Mouse (Mus musculus) limb, embryonic 15.5 days (tissue): ENCODE data around the gene Vmn2r3. TPM values are rescaled to one million over a fixed set of nuclear protein-coding genes. Genes with fewer than 3 reads are reported as not detected.
"Not testable (repeated sequence)": the region's sequence is repeated elsewhere in the genome, so short reads cannot be mapped to it uniquely, and the experiment has no call there.

Experiments used
- ATAC-seq: fragments of 200-750 bp; cut with Nextera tagmentation; 2 replicates; pipeline ENCODE4 v1.8.0; 2017; ENCODE audit warnings: low read depth, moderate TSS enrichment; ENCODE audit not compliant: insufficient number of reproducible peaks, low FRiP score, low TSS enrichment
- H3K27ac ChIP-seq: fragments of 300-500 bp; sonication (generic); 2 replicates; pipeline ENCODE4 v1.5.1; 2015; ENCODE audit warnings: moderate library complexity, mild to moderate bottlenecking, inconsistent platforms
- H3K27me3 ChIP-seq: fragments of 300-500 bp; sonication (generic); 2 replicates; pipeline ENCODE4 v1.6.1; 2015; ENCODE audit warnings: inconsistent platforms
- H3K36me3 ChIP-seq: fragments of 300-500 bp; sonication (generic); 2 replicates; pipeline ENCODE4 v1.6.1; 2015; ENCODE audit warnings: inconsistent platforms
- H3K4me1 ChIP-seq: fragments of 300-500 bp; sonication (generic); 2 replicates; pipeline ENCODE4 v1.6.1; 2015; ENCODE audit warnings: inconsistent platforms
- H3K4me2 ChIP-seq: fragments of 300-500 bp; sonication (generic); 2 replicates; pipeline ENCODE4 v1.6.1; 2015; ENCODE audit warnings: mild to moderate bottlenecking, inconsistent platforms
- H3K4me3 ChIP-seq: fragments of 300-500 bp; sonication (generic); 2 replicates; pipeline ENCODE4 v1.5.1; 2015; ENCODE audit warnings: mild to moderate bottlenecking, inconsistent platforms
- H3K9ac ChIP-seq: fragments of 300-500 bp; sonication (generic); 2 replicates; pipeline ENCODE4 v1.6.1; 2015; ENCODE audit warnings: inconsistent platforms
- H3K9me3 ChIP-seq: fragments of 300-500 bp; sonication (generic); 2 replicates; pipeline ENCODE4 v1.6.1; 2016; ENCODE audit warnings: inconsistent platforms
- WGBS: fragments of 180-500 bp; shearing (Covaris S2); methylation state at CpG from one replicate; pipeline ENCODE4 v1.1.7; 2015; 5-methylcytosine and 5-hydroxymethylcytosine counted together
- polyA plus RNA-seq: library from polyadenylated mRNA; unstranded; fragments of >200 nt; fragmentation: Nextera tagmentation; extraction: Ambion mirVana; gene quantifications from 2 replicates; pipeline ENCODE4 v1.2.1, GENCODE M21; 2015

Vmn2r3 gene
- not detected in 2 replicates for polyA plus RNA-seq

- Histone ChIP-seq H3K4me3 (no peak within 1 kb of the TSS), H3K27ac (no peak within 1 kb of the TSS), H3K27me3 (no peaks in the 10 kb centered on the region), H3K9ac (no peak within 1 kb of the TSS), H3K9me3 (no peaks in the 10 kb centered on the region), H3K4me2 (no peak within 1 kb of the TSS), H3K4me1 (no peaks in the 10 kb centered on the region), H3K36me3 (no peaks in the 10 kb centered on the region)
- 53% methylated on average over 1 of the region's 1 CpGs for WGBS
- no peak for ATAC-seq
Measured at GRCm38 (mm10) chr3:64289609-64290008, at the start of gene Vmn2r3. Gene Vmn2r3, minus strand, starts transcription at chr3:64289709.

DNA sequence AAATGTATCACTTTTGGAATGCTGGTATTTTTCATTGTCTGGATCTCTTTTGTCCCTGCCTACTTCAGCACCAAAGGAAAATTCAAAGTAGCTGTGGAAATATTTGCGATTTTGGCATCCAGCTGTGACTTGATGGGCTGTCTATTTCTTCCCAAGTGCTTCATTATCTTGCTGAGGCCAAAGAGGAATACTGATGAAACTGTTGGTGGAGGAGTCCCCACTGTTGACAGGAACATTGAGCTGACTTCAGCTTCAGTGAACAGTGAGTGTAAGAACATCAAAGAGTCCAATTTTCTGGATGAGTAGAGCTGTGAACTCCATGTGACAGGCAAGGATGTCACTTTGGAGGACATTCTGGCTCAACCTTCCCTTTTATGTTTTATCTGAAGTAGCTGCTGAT, 43.0 kb upstream of the Vmn2r3 start:
- H3K4me2 ChIP-seq: no peak overlapping the region
- no peaks in the 10 kb centered on the region for H3K4me1 ChIP-seq
- no peak overlapping the region for H3K9ac ChIP-seq
- no peaks in the 10 kb centered on the region for H3K9me3 ChIP-seq
- H3K27me3 ChIP-seq: no peaks in the 10 kb centered on the region
- H3K4me3 ChIP-seq: no peak overlapping the region
- ATAC-seq: no peak
- H3K27ac ChIP-seq: no peak overlapping the region
- no peaks in the 10 kb centered on the region for H3K36me3 ChIP-seq
- WGBS: 82% methylated on average over 1 of the region's 1 CpGs

DNA sequence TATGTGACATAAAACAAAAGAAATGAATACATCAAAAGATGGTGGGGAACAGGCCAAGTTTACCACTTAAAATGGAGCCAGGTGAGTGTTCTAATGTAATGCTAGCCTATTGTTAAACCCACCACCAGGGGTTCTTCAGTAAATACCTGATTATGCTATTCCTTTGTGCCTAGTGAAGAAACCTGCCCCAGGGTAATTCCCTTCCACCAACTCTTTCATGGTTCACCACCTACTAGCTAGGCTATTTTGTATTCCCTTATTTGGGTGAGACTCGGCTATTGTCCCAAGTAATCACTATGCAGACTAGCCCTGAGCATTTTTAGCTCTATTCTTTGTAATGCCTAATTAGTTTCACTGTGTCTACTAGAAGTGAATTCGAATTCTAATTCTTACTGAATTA, 32.3 kb upstream of the Vmn2r3 start:
- WGBS: 74% methylated on average over 2 of the region's 2 CpGs
- no peak overlapping the region for H3K9ac ChIP-seq
- H3K4me3 ChIP-seq: no peak overlapping the region
- ATAC-seq: no peak
- no peaks in the 10 kb centered on the region for H3K4me1 ChIP-seq
- H3K27ac ChIP-seq: no peak overlapping the region
- H3K9me3 ChIP-seq: no peaks in the 10 kb centered on the region
- H3K36me3 ChIP-seq: no peaks in the 10 kb centered on the region
- H3K4me2 ChIP-seq: no peak overlapping the region
- no peaks in the 10 kb centered on the region for H3K27me3 ChIP-seq

DNA sequence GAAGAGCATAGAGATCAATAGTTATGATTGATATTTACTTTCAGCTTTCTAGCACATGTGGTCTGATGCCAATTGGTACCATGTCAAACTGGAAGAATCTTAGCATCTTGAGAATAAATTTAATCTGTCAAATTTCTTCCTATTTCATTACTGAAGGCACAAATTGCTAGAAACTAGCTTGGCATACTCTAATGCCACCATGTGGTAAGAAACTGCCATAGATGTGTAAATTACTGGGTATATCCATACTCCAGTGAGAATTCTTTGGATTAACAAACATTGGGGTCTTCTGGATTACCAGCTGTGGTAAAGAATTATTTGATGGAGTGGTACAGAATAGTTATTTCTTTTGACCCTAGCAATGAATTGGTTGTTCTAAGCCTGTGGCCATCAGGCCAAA, 17.3 kb upstream of the Vmn2r3 start:
- ATAC-seq: no peak
- no peaks in the 10 kb centered on the region for H3K4me1 ChIP-seq
- H3K36me3 ChIP-seq: no peaks in the 10 kb centered on the region
- no peak overlapping the region for H3K27ac ChIP-seq
- H3K27me3 ChIP-seq: no peaks in the 10 kb centered on the region
- no peaks in the 10 kb centered on the region for H3K9me3 ChIP-seq
- no peak overlapping the region for H3K4me2 ChIP-seq
- no peak overlapping the region for H3K9ac ChIP-seq
- H3K4me3 ChIP-seq: no peak overlapping the region

DNA sequence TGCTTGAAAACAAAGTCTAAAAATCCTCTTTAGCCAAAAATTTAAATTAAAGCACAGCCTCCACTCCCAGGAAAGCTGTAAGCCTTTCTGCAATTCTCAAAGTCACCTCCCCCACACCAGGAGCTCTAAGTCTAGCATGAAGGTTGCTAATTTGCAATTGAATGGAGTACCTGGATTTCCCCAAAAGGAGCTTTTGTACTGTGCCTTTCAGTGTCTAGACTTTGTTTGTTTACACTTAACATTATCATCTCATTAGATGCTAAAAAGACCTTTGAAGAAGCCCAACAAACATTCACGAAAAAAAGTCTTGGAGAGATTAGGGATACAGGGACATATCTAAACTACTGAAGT, 23.8 kb downstream of the Vmn2r3 start:
- no peak overlapping the region for H3K4me3 ChIP-seq
- no peaks in the 10 kb centered on the region for H3K36me3 ChIP-seq
- H3K27ac ChIP-seq: no peak overlapping the region
- ATAC-seq: no peak
- no peaks in the 10 kb centered on the region for H3K9me3 ChIP-seq
- no peak overlapping the region for H3K9ac ChIP-seq
- H3K4me1 ChIP-seq: no peaks in the 10 kb centered on the region
- 33% methylated on average over 1 of the region's 1 CpGs for whole genome bisulfite sequencing
- H3K27me3 ChIP-seq: no peaks in the 10 kb centered on the region
- no peak overlapping the region for H3K4me2 ChIP-seq

GRCm38 (mm10) chr3:64265056-64265761, 24.3 kb downstream of the Vmn2r3 start:
- not testable (repeated sequence) for H3K27ac ChIP-seq, H3K27me3 ChIP-seq, H3K4me1 ChIP-seq, H3K4me3 ChIP-seq, H3K36me3 ChIP-seq, H3K9me3 ChIP-seq, ATAC-seq, H3K9ac ChIP-seq, H3K4me2 ChIP-seq
- WGBS: 41% methylated on average over 7 of the region's 7 CpGs

DNA sequence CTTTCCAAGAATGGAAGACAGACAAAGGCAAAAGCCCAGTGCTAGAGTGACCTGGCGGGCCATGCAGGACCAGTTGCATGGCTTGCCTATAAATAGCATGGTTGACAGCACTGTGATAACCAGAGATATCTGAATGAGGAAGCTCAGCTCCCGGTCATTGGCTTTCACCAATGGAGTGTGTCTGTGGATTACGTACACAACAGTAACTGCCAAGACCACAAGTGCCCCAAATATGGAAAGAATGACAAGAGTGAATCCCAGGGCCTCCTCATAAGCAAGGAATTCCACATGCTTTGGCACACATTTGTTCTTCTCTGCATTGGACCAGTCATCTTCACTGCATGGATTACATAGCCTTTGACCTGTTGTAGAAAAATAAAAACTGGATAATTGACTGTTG, 29.9 kb downstream of the Vmn2r3 start:
- no peak overlapping the region for H3K9ac ChIP-seq
- ATAC-seq: no peak
- no peaks in the 10 kb centered on the region for H3K27me3 ChIP-seq
- H3K36me3 ChIP-seq: no peaks in the 10 kb centered on the region
- 89% methylated on average over 3 of the region's 3 CpGs for WGBS
- no peaks in the 10 kb centered on the region for H3K4me1 ChIP-seq
- H3K4me3 ChIP-seq: no peak overlapping the region
- no peak overlapping the region for H3K4me2 ChIP-seq
- no peaks in the 10 kb centered on the region for H3K9me3 ChIP-seq
- H3K27ac ChIP-seq: no peak overlapping the region

DNA sequence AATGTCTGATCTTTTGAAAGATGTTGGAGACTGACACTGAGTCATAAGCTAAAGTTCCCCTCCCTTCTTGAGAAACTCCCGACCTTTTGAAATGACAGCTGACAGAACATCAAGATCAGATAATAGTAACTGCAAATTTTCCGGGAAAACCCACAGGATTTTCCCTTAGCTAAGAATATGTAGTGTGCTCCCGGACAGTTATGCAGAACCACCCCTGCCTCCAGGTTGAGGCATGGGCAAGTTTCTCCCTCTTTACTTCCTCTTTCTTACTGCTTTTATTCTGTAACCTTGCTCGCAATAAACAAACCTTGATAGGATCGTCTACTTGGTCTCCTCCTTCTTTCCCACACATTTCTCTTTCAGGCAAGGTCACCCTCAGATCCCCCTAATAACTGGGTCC, 37.9 kb downstream of the Vmn2r3 start:
- ATAC-seq: no peak
- Histone ChIP-seq H3K4me3 (no peak overlapping the region), H3K27ac (no peak overlapping the region), H3K27me3 (no peaks in the 10 kb centered on the region), H3K9me3 (no peaks in the 10 kb centered on the region), H3K4me1 (no peaks in the 10 kb centered on the region), H3K9ac (no peak overlapping the region), H3K4me2 (no peak overlapping the region), H3K36me3 (no peaks in the 10 kb centered on the region)
- WGBS: 73% methylated on average over 5 of the region's 5 CpGs

GRCm38 (mm10) chr3:64250461-64250860, 39.0 kb downstream of the Vmn2r3 start:
- H3K4me1 ChIP-seq, H3K9me3 ChIP-seq, H3K4me3 ChIP-seq, ATAC-seq, H3K4me2 ChIP-seq, H3K36me3 ChIP-seq, H3K27ac ChIP-seq, H3K27me3 ChIP-seq, H3K9ac ChIP-seq: not testable (repeated sequence)
- 79% methylated on average over 6 of the region's 6 CpGs for WGBS

- not testable (repeated sequence) for H3K9me3 ChIP-seq, H3K36me3 ChIP-seq, H3K9ac ChIP-seq, H3K4me2 ChIP-seq, H3K27ac ChIP-seq, H3K4me1 ChIP-seq, H3K27me3 ChIP-seq, ATAC-seq, H3K4me3 ChIP-seq
- 80% methylated on average over 6 of the region's 6 CpGs for WGBS
Measured at GRCm38 (mm10) chr3:64235459-64235858, 54.0 kb downstream of the Vmn2r3 start.

DNA sequence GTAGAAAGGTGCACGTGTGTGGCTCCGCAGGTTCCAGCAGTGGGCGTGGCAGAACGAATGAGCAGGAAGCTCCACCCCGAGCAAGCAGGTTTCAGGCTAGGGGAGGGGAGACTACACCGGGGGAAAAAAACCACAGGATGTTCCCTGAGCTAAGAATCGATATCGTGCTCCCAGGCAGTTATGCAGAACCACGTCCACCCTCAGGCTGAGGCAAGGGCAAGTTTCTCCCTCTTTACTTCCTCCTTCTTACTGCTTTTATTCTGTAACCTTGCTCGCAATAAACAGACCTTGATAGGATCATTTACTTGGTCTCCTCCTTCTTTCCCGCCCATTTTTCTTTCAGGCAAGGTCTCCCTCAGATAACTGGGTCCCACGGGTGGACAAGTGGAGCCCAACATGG, 55.9 kb downstream of the Vmn2r3 start:
- not testable (repeated sequence) for H3K9ac ChIP-seq, ATAC-seq, H3K4me1 ChIP-seq, H3K9me3 ChIP-seq, H3K27me3 ChIP-seq, H3K4me3 ChIP-seq, H3K36me3 ChIP-seq, H3K4me2 ChIP-seq, H3K27ac ChIP-seq
- 83% methylated on average over 11 of the region's 12 CpGs for WGBS

GRCm38 (mm10) chr3:64227243-64227642, 62.3 kb downstream of the Vmn2r3 start:
- Histone ChIP-seq H3K4me3 (no peak overlapping the region), H3K9ac (no peak overlapping the region), H3K4me1 (no peaks in the 10 kb centered on the region), H3K36me3 (no peaks in the 10 kb centered on the region), H3K27ac (no peak overlapping the region), H3K4me2 (no peak overlapping the region), H3K27me3 (no peaks in the 10 kb centered on the region), H3K9me3 (no peaks in the 10 kb centered on the region)
- no peak for ATAC-seq
- 54% methylated on average over 2 of the region's 2 CpGs for WGBS
